Mouse (Mus musculus): ENCODE results near the gene Rcor1. TPM values are rescaled to one million over a fixed set of nuclear protein-coding genes. Genes with fewer than 3 reads are reported as not detected.

Gene Rcor1
- total and polyA plus RNA-seq, 3 experiments = 6.5 to 16.1 (median 8.3) TPM

DNA sequence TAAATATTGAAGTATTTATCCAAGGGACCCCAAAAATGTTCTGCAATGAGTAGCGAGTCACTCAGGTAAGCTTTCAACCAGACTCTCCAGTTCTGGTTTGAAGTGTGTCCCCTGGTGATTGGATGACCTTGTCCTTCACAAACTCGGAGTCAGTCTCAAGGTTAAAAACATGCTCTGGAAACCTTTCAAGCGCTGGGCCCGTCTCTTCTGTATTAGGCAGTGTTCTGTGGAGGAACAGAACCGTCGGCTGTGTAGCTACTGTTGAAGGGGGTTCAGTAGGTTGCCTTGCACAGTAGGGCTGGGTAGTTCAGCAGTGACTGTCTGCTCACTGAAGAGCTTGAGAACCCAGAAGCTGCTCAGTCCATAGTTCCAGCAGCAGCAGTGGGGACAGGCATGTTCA lies 115.5 kb downstream of the Rcor1 start:
- dilution Hi-C loops (cut with MboI; ENCODE audit: extremely low pct_ligation_motif_present, extremely low pct_unique_long_range_greater_than_20kb, low sequenced_read_pairs) = no loop called here

DNA sequence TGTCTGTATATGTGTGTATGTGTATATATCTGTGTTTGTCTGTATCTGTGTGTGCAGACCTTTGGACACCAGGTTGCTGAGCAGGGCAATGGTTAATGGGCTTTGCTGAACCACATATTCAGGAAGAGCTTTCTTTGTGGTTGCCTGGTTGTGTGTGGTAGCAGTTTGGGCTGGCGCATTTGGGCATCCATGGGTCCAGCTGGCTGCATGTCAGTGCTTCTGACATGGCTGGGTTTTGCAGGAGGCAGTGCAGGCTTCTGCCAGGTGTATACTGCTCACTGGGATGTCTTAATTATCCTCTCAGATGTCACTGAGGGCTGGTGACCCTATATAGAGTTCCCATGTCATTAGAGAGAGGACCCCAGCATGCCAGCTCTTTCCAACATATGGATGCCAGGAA lies 116.6 kb downstream of the Rcor1 start:
- H3K27me3 ChIP-seq (replicated peaks) = no peaks in the 10 kb centered on the region
- H3K27ac ChIP-seq (ENCODE audit: insufficient read depth, low read depth) = no peak overlapping the region
- H3K9ac ChIP-seq (ENCODE audit: insufficient read depth, low read depth) = no peak overlapping the region
- H3K4me1 ChIP-seq (ENCODE audit: control insufficient read depth in 1 of 2, insufficient read depth in 2 of 2) = peaks cover 8 to 28% of the 10 kb centered on the region in 2 experiments; a peak in 3 of 4 replicates
- in situ Hi-C loops (cut with MboI; ENCODE audit: low pct_ligation_motif_present, low pct_unique_long_range_greater_than_20kb, low sequenced_read_pairs) (no loop called here), dilution Hi-C loops (cut with MboI; ENCODE audit: extremely low pct_ligation_motif_present, extremely low pct_unique_long_range_greater_than_20kb, low sequenced_read_pairs) (no loop called here)
- no peaks in the 10 kb centered on the region; the same call in 1 of the 2 replicates for H3K79me2 ChIP-seq (replicated peaks; ENCODE audit: control insufficient read depth, extremely low read depth, insufficient read depth, poor library complexity, severe bottlenecking)
- DNase-seq (ENCODE audit: extremely low read depth) = no peak
- no peak overlapping the region for H3K4me2 ChIP-seq (ENCODE audit: insufficient read depth, low read depth, poor library complexity, severe bottlenecking)
- TF ChIP-seq GABPA (IDR thresholded peaks at IDR 0.05; ENCODE audit: insufficient replicate concordance, low read depth, low read length) = no peak
- H3K4me3 ChIP-seq (replicated peaks in 1 of 3; ENCODE audit: low read depth in 2 of 3, low read length in 2 of 3, poor library complexity in 1 of 3) = no peak overlapping the region
- peaks cover 0 to 2% of the 10 kb centered on the region in 2 experiments for H3K36me3 ChIP-seq (replicated peaks in 1 of 2; ENCODE audit: control insufficient read depth in 1 of 2, insufficient read depth in 1 of 2, low read length in 1 of 2)
- H3K9me3 ChIP-seq (replicated peaks; ENCODE audit: low read length) = no peaks in the 10 kb centered on the region

More for the DNA sequence above, 115.5 kb downstream of the Rcor1 start:
- in situ Hi-C loops (cut with MboI; ENCODE audit: low pct_ligation_motif_present, low pct_unique_long_range_greater_than_20kb, low sequenced_read_pairs) = no loop called here
- Histone ChIP-seq H3K4me3 (replicated peaks in 1 of 3; ENCODE audit: low read depth in 2 of 3, low read length in 2 of 3, poor library complexity in 1 of 3) (no peak overlapping the region), H3K36me3 (replicated peaks in 1 of 2; ENCODE audit: control insufficient read depth in 1 of 2, insufficient read depth in 1 of 2, low read length in 1 of 2) (peaks cover 0 to 2% of the 10 kb centered on the region in 2 experiments), H3K79me2 (replicated peaks; ENCODE audit: control insufficient read depth, extremely low read depth, insufficient read depth, poor library complexity, severe bottlenecking) (no peaks in the 10 kb centered on the region; the same call in 1 of the 2 replicates), H3K4me2 (ENCODE audit: insufficient read depth, low read depth, poor library complexity, severe bottlenecking) (no peak overlapping the region), H3K27ac (ENCODE audit: insufficient read depth, low read depth) (no peak overlapping the region), H3K4me1 (ENCODE audit: control insufficient read depth in 1 of 2, insufficient read depth in 2 of 2) (peaks cover 8 to 37% of the 10 kb centered on the region in 2 experiments), H3K9ac (ENCODE audit: insufficient read depth, low read depth) (no peak overlapping the region), H3K27me3 (replicated peaks) (no peaks in the 10 kb centered on the region), H3K9me3 (replicated peaks; ENCODE audit: low read length) (no peaks in the 10 kb centered on the region)
- TF ChIP-seq MXI1 (IDR thresholded peaks at IDR 0.05; ENCODE audit: low read depth, low read length) (no peak), JUND (conservative IDR thresholded peaks at IDR 0.05; ENCODE audit: low read depth, low read length) (no peak), POLR2A (IDR thresholded peaks at IDR 0.05; ENCODE audit: low read depth, low read length) (no peak), ELF1 (IDR thresholded peaks at IDR 0.05; ENCODE audit: low read depth, low read length) (no peak), USF1 (IDR thresholded peaks at IDR 0.05; ENCODE audit: low read depth, low read length) (no peak), BHLHE40 (IDR thresholded peaks at IDR 0.05; ENCODE audit: low read depth, low read length) (no peak), RAD21 (IDR thresholded peaks at IDR 0.05; ENCODE audit: low read depth, low read length) (no peak), MYC (IDR thresholded peaks at IDR 0.05; ENCODE audit: low read depth, low read length) (no peak), POLR2AphosphoS2 (IDR thresholded peaks at IDR 0.05; ENCODE audit: low read depth, low read length) (no peak), HCFC1 (IDR thresholded peaks at IDR 0.05; ENCODE audit: low read depth, low read length) (no peak), EP300 (IDR thresholded peaks at IDR 0.05; ENCODE audit: low read length) (no peak), GABPA (IDR thresholded peaks at IDR 0.05; ENCODE audit: insufficient replicate concordance, low read depth, low read length) (no peak), CHD2 (IDR thresholded peaks at IDR 0.05; ENCODE audit: low read length) (no peak), TBP (conservative IDR thresholded peaks at IDR 0.05; ENCODE audit: low read depth, low read length) (no peak), IRF4 (IDR thresholded peaks at IDR 0.05; ENCODE audit: low read depth, low read length) (no peak)
- DNase-seq (ENCODE audit: extremely low read depth) = no peak

All from CH12.LX (cell line).